Mouse (Mus musculus) olfactory bulb, adult 2 months (tissue): ENCODE data around the gene Cenpw.

Experiments used
- CTCF ChIP-seq: fragments of 200-500 bp; IDR thresholded peaks from 2 replicates; pipeline ENCODE4 v1.5.1; 2012; ENCODE audit warnings: low read depth, mild to moderate bottlenecking, low read length, moderate library complexity; ENCODE audit not compliant: insufficient read depth
- POLR2A ChIP-seq: fragments of 200-500 bp; IDR thresholded peaks from 2 replicates; pipeline ENCODE4 v1.6.1; 2012; ENCODE audit warnings: mild to moderate bottlenecking, low read depth, low read length, moderate library complexity; ENCODE audit not compliant: insufficient read depth

- no peak for TF ChIP-seq CTCF
- no peak for TF ChIP-seq POLR2A
These were observed at the start of gene Cenpw for GRCm38 (mm10) chr10:30199916-30200826.
